Mouse (Mus musculus): ENCODE measurements around the gene Prep. TPM values are rescaled to one million over a fixed set of nuclear protein-coding genes. Genes with fewer than 3 reads are reported as not detected.
A peak's percentile ranks its signal among the peaks of the same experiment; 100 is the strongest.

The Prep gene
- total and polyA plus RNA-seq, 2 experiments, result 5.7 to 6.2 TPM

- TF ChIP-seq POLR2A (IDR thresholded peaks at IDR 0.05; ENCODE audit: extremely low read depth, insufficient read depth, low read length) (no peak), CTCF (IDR thresholded peaks at IDR 0.05; ENCODE audit: low read depth, low read length) (no peak)
- H3K27me3 ChIP-seq (ENCODE audit: control insufficient read depth, insufficient read depth, low read length), result no peaks in the 10 kb centered on the region
- H3K79me2 ChIP-seq (ENCODE audit: control insufficient read depth, insufficient read depth, low read length), result no peaks in the 10 kb centered on the region
- H3K36me3 ChIP-seq (ENCODE audit: control insufficient read depth, insufficient read depth, low read length), result no peaks in the 10 kb centered on the region
- no peaks in the 10 kb centered on the region for H3K4me1 ChIP-seq (ENCODE audit: control insufficient read depth, insufficient read depth, low read length)
- 83% methylated on average over 4 of the region's 4 CpGs for WGBS
- DNase-seq (ENCODE audit: extremely low read depth, low read depth, low spot score), result no peak
- H3K4me3 ChIP-seq (ENCODE audit: insufficient read depth, low read depth, low read length), result no peak overlapping the region
- no peak overlapping the region for H3K27ac ChIP-seq (replicated peaks; ENCODE audit: insufficient read depth, low read depth, low read length)
- H3K9ac ChIP-seq (ENCODE audit: low read depth, low read length), result no peak overlapping the region
These were observed 41.8 kb upstream of the Prep start for GRCm38 (mm10) chr10:45025184-45025583.

- Histone ChIP-seq H3K9ac (ENCODE audit: low read depth, low read length) (no peak overlapping the region), H3K27me3 (ENCODE audit: control insufficient read depth, insufficient read depth, low read length) (no peaks in the 10 kb centered on the region), H3K27ac (replicated peaks; ENCODE audit: insufficient read depth, low read depth, low read length) (no peak overlapping the region), H3K36me3 (ENCODE audit: control insufficient read depth, insufficient read depth, low read length) (no peaks in the 10 kb centered on the region), H3K4me1 (ENCODE audit: control insufficient read depth, insufficient read depth, low read length) (no peaks in the 10 kb centered on the region), H3K4me3 (ENCODE audit: insufficient read depth, low read depth, low read length) (no peak overlapping the region), H3K79me2 (ENCODE audit: control insufficient read depth, insufficient read depth, low read length) (no peaks in the 10 kb centered on the region)
- TF ChIP-seq POLR2A (IDR thresholded peaks at IDR 0.05; ENCODE audit: extremely low read depth, insufficient read depth, low read length), result no peak
- no peak for TF ChIP-seq CTCF (IDR thresholded peaks at IDR 0.05; ENCODE audit: low read depth, low read length)
- no peak for DNase-seq (ENCODE audit: extremely low read depth, low read depth, low spot score)
- 95% methylated on average over 7 of the region's 7 CpGs for WGBS
These were observed 40.1 kb upstream of the Prep start for GRCm38 (mm10) chr10:45026935-45027334.

- Histone ChIP-seq H3K4me1 (ENCODE audit: control insufficient read depth, insufficient read depth, low read length) (peaks cover 8% of the 10 kb centered on the region; the same call in 1 of the 2 replicates), H3K4me3 (ENCODE audit: insufficient read depth, low read depth, low read length) (no peak overlapping the region), H3K27me3 (ENCODE audit: control insufficient read depth, insufficient read depth, low read length) (no peaks in the 10 kb centered on the region), H3K9ac (ENCODE audit: low read depth, low read length) (no peak overlapping the region), H3K27ac (replicated peaks; ENCODE audit: insufficient read depth, low read depth, low read length) (no peak overlapping the region), H3K36me3 (ENCODE audit: control insufficient read depth, insufficient read depth, low read length) (no peaks in the 10 kb centered on the region), H3K79me2 (ENCODE audit: control insufficient read depth, insufficient read depth, low read length) (no peaks in the 10 kb centered on the region)
- 22% methylated on average over 12 of the region's 12 CpGs for WGBS
- DNase-seq (ENCODE audit: extremely low read depth, low read depth, low spot score), result peak; percentile 65
- no peak for TF ChIP-seq POLR2A (IDR thresholded peaks at IDR 0.05; ENCODE audit: extremely low read depth, insufficient read depth, low read length)
- TF ChIP-seq CTCF (IDR thresholded peaks at IDR 0.05; ENCODE audit: low read depth, low read length), result peak; percentile 80
These were observed 21.6 kb upstream of the Prep start for GRCm38 (mm10) chr10:45045268-45045928.

- no peak overlapping the region for H3K4me3 ChIP-seq (ENCODE audit: insufficient read depth, low read depth, low read length)
- H3K27ac ChIP-seq (replicated peaks; ENCODE audit: insufficient read depth, low read depth, low read length), result no peak overlapping the region
- WGBS, result 33% methylated on average over 11 of the region's 11 CpGs
- no peak for TF ChIP-seq POLR2A (IDR thresholded peaks at IDR 0.05; ENCODE audit: extremely low read depth, insufficient read depth, low read length)
- TF ChIP-seq CTCF (IDR thresholded peaks at IDR 0.05; ENCODE audit: low read depth, low read length), result no peak
- no peak for DNase-seq (ENCODE audit: extremely low read depth, low read depth, low spot score)
- H3K79me2 ChIP-seq (ENCODE audit: control insufficient read depth, insufficient read depth, low read length), result no peaks in the 10 kb centered on the region
- peaks cover 8% of the 10 kb centered on the region; the same call in 1 of the 2 replicates for H3K4me1 ChIP-seq (ENCODE audit: control insufficient read depth, insufficient read depth, low read length)
- H3K36me3 ChIP-seq (ENCODE audit: control insufficient read depth, insufficient read depth, low read length), result no peaks in the 10 kb centered on the region
- no peaks in the 10 kb centered on the region for H3K27me3 ChIP-seq (ENCODE audit: control insufficient read depth, insufficient read depth, low read length)
- H3K9ac ChIP-seq (ENCODE audit: low read depth, low read length), result no peak overlapping the region
These were observed 18.8 kb upstream of the Prep start for GRCm38 (mm10) chr10:45048158-45048557.

GRCm38 (mm10) chr10:45048622-45049021 is 18.4 kb upstream of the Prep start:
- Histone ChIP-seq H3K4me3 (ENCODE audit: insufficient read depth, low read depth, low read length) (no peak overlapping the region), H3K4me1 (ENCODE audit: control insufficient read depth, insufficient read depth, low read length) (peaks cover 8% of the 10 kb centered on the region; the same call in 1 of the 2 replicates), H3K27me3 (ENCODE audit: control insufficient read depth, insufficient read depth, low read length) (no peaks in the 10 kb centered on the region), H3K36me3 (ENCODE audit: control insufficient read depth, insufficient read depth, low read length) (no peaks in the 10 kb centered on the region), H3K9ac (ENCODE audit: low read depth, low read length) (no peak overlapping the region), H3K27ac (replicated peaks; ENCODE audit: insufficient read depth, low read depth, low read length) (no peak overlapping the region), H3K79me2 (ENCODE audit: control insufficient read depth, insufficient read depth, low read length) (no peaks in the 10 kb centered on the region)
- no peak for TF ChIP-seq POLR2A (IDR thresholded peaks at IDR 0.05; ENCODE audit: extremely low read depth, insufficient read depth, low read length)
- TF ChIP-seq CTCF (IDR thresholded peaks at IDR 0.05; ENCODE audit: low read depth, low read length), result no peak
- DNase-seq (ENCODE audit: extremely low read depth, low read depth, low spot score), result peak; percentile 82
- WGBS, result 3% methylated on average over 11 of the region's 11 CpGs

- no peaks in the 10 kb centered on the region for H3K36me3 ChIP-seq (ENCODE audit: control insufficient read depth, insufficient read depth, low read length)
- WGBS, result 46% methylated on average over 11 of the region's 11 CpGs
- DNase-seq (ENCODE audit: extremely low read depth, low read depth, low spot score), result peak; percentile 67
- no peak overlapping the region for H3K4me3 ChIP-seq (ENCODE audit: insufficient read depth, low read depth, low read length)
- H3K79me2 ChIP-seq (ENCODE audit: control insufficient read depth, insufficient read depth, low read length), result no peaks in the 10 kb centered on the region
- peaks cover 8% of the 10 kb centered on the region; the same call in 1 of the 2 replicates for H3K4me1 ChIP-seq (ENCODE audit: control insufficient read depth, insufficient read depth, low read length)
- H3K27me3 ChIP-seq (ENCODE audit: control insufficient read depth, insufficient read depth, low read length), result no peaks in the 10 kb centered on the region
- H3K27ac ChIP-seq (replicated peaks; ENCODE audit: insufficient read depth, low read depth, low read length), result no peak overlapping the region
- H3K9ac ChIP-seq (ENCODE audit: low read depth, low read length), result no peak overlapping the region
- TF ChIP-seq CTCF (IDR thresholded peaks at IDR 0.05; ENCODE audit: low read depth, low read length) (peak; percentile 72), POLR2A (IDR thresholded peaks at IDR 0.05; ENCODE audit: extremely low read depth, insufficient read depth, low read length) (no peak)
These were observed 15.8 kb upstream of the Prep start for GRCm38 (mm10) chr10:45051125-45051744.

All from liver, adult 2 months (tissue).